Mouse (Mus musculus) sigmoid colon, adult 10 weeks (tissue): ENCODE measurements around the gene Car12. TPM values are rescaled to one million over a fixed set of nuclear protein-coding genes. Genes with fewer than 3 reads are reported as not detected.

Source experiments
- polyA plus RNA-seq: library from polyadenylated mRNA; stranded (reverse); fragments of 350-450 nt; fragmentation: Illumina TruSeq; extraction: RNeasy Lipid Tissue Mini Kit (QIAGEN cat#74804); gene quantifications from one replicate; pipeline ENCODE4 v1.2.3, GENCODE M21; 2014; ENCODE audit warnings: low read depth, low replicate concordance

The Car12 gene
- polyA plus RNA-seq, result 25.1 TPM

DNA sequence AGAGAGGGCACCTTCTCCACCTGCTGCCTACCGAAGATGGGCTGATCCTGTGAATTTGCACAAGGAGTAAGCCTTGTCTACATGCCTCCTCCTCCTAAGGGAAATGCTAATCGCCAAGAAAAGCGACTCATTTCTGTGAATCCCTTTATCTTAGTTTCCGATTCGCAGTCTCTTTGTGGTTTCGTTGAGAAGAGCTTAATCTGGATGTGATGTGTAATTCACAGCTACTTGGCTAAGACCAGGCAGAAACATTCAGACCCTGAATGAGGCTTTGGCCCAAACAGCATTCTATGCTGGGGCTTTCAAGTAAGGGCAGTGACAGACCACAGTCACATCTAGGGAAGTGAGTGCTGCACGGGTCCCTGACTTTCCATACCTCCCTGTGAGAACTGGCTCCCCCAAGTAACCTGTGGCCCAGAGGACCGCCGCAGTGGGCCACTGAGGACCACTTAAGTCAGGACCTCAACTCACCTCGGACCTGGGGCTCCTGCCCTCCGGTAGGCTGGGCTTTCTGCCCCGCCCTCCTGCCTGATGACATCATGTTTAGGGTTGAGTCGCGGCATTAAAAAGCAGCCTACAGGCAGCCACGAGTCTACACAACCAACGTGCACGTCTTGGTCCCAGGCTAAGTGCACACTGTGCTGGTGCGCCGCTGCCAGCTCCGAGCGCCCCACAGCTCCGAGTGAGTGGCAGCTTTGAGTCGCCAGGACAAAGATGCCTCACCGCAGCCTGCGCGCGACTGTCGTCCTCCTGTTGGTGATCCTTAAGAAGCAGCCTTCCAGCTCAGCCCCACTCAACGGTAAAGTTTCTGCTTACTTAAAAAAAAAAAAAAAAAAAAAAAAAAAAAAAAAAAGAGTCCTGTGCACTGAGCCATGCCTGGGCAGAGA, at the start of gene Car12:
TSS of gene Car12 (plus strand) at position 552 of the 887 bp plus-strand sequence.

GRCm38 (mm10) chr9:66795464-66796324, 82.2 kb downstream of the Car12 start, which contains the start of gene Aph1b:
Gene Aph1b, minus strand, starts transcription at chr9:66795490.

DNA sequence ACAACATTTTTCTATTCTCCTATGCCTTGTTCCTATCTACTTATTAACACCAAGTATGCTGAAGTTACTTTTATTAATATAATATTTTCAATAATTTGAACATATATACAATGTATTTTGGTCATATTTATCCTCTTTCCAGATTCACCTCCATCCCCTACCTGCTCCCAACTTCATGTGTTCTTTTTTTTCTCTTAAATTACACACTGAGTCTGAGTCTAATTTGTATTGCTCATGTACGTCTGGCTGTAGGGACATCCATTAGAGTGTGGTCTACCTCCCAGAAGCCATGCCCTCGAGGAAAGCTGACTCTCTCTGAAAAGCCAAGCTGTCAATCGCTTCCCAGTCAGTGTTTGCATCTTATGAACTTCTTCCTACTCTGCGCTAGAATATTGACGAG, 83.3 kb downstream of the Car12 start, which contains the start of gene Gm10647:
TSS of gene Gm10647 (plus strand) at position 301 of the 400 bp plus-strand sequence.

Other genes starting within 250 kb of the Car12 start
- 6.8 TPM for gene Fbxl22, start 199.1 kb upstream of the Car12 start, polyA plus RNA-seq
- gene Usp3, start 120.5 kb upstream of the Car12 start, polyA plus RNA-seq, result 145 TPM
- gene Aph1b, start 81.8 kb downstream of the Car12 start, polyA plus RNA-seq, result 18.3 TPM
- gene Gm10647, start 83.4 kb downstream of the Car12 start, polyA plus RNA-seq, result 1.8 TPM
- gene Aph1c, start 121.0 kb downstream of the Car12 start, polyA plus RNA-seq, result 1.4 TPM
- gene Rab8b, start 206.0 kb downstream of the Car12 start, polyA plus RNA-seq, result 37.1 TPM
- 517 TPM for gene Rps27l, start 232.4 kb downstream of the Car12 start, polyA plus RNA-seq